Mouse (Mus musculus): Measurements from ENCODE around the gene 4933424G06Rik. TPM values are rescaled to one million over a fixed set of nuclear protein-coding genes. Genes with fewer than 3 reads are reported as not detected.

The 4933424G06Rik gene
- polyA plus RNA-seq, 1 experiment = 53.7 TPM

DNA sequence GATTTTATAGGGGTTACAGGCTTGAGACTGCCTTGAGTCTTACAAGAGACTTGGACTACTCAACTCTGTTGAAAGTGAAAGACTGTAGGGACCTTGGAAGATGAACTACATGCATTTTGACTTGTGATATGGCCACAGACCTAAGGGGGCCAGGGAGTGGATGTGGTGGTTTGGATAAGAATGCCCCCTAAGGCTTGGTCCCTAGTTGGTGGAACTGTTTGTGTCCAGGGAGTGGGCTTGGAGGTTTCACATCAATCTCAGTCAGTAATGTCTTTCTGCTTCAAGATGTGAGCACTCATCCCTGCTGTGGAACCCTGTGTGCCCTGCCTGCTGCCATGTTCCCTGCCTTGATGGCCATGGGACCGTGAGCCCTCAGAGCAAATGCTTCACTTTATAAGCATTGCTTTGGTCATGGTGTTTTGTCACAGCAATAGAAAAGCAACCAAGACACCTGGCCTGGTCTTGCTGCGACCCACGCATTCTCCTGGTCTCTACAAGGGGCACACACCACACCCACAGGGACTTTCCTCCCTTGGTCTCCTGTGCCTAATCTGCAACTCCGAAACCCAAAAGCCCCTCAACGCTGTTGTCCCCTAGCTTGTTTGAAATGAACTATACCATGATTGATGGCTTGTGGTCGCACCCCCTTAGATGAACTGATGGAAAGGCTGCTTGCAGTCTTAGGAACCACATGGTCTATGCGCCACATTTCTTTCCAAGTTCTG, 96.4 kb downstream of the 4933424G06Rik start:
- H3K27me3 ChIP-seq (ENCODE audit: control insufficient read depth, insufficient read depth, low read length) = no peaks in the 10 kb centered on the region
- no peak overlapping the region for H3K4me3 ChIP-seq (ENCODE audit: control insufficient read depth, low read depth, low read length)
- H3K27ac ChIP-seq (ENCODE audit: control insufficient read depth, insufficient read depth, low read depth, low read length) = no peak overlapping the region
- H3K4me1 ChIP-seq (ENCODE audit: control insufficient read depth, insufficient read depth, low read length) = no peaks in the 10 kb centered on the region
- peaks cover 8% of the 10 kb centered on the region for H3K36me3 ChIP-seq (ENCODE audit: control insufficient read depth, insufficient read depth, low read length)
- TF ChIP-seq POLR2A (IDR thresholded peaks at IDR 0.05; ENCODE audit: control insufficient read depth, low read depth, low read length) (no peak), CTCF (IDR thresholded peaks at IDR 0.05; ENCODE audit: control insufficient read depth, insufficient read depth, insufficient replicate concordance, low read depth, low read length) (no peak)

DNA sequence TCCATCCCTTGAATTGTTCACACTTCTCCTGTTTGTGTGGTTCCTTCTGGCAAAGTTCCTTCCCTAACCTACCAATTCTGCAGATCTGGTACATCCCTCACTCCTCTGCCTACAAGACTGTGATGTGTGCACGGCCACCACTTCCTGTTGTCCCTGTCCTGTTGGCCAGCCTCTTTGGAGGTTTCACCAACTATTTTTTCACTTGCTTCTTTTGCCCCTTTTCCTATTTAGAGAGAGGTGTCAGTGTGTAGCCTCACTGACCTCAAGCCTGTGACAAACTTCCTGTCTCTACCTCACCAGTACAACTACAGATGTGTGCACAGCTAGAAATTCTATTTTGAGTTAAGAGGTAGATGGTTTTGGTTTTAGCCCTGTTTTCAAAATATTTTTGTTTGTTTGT, 97.1 kb downstream of the 4933424G06Rik start:
- Histone ChIP-seq H3K4me1 (ENCODE audit: control insufficient read depth, insufficient read depth, low read length) (no peaks in the 10 kb centered on the region), H3K27me3 (ENCODE audit: control insufficient read depth, insufficient read depth, low read length) (no peaks in the 10 kb centered on the region), H3K4me3 (ENCODE audit: control insufficient read depth, low read depth, low read length) (no peak overlapping the region), H3K27ac (ENCODE audit: control insufficient read depth, insufficient read depth, low read depth, low read length) (no peak overlapping the region), H3K36me3 (ENCODE audit: control insufficient read depth, insufficient read depth, low read length) (peaks cover 7% of the 10 kb centered on the region)
- TF ChIP-seq CTCF (IDR thresholded peaks at IDR 0.05; ENCODE audit: control insufficient read depth, insufficient read depth, insufficient replicate concordance, low read depth, low read length) (no peak), POLR2A (IDR thresholded peaks at IDR 0.05; ENCODE audit: control insufficient read depth, low read depth, low read length) (no peak)

Other genes with a start within 250 kb of the 4933424G06Rik start
- 14.1 and 14.6 TPM in 2 replicates for gene Cnnm4, start 238.5 kb upstream of the 4933424G06Rik start, polyA plus RNA-seq (2012; rRNA removed)
- 5.6 and 5.9 TPM in 2 replicates for gene Cnnm3, start 198.3 kb upstream of the 4933424G06Rik start, polyA plus RNA-seq (2012; rRNA removed)
- gene Ankrd23, start 173.3 kb upstream of the 4933424G06Rik start, polyA plus RNA-seq (2012; rRNA removed) = 11.0 and 11.5 TPM in 2 replicates
- gene Gm42417, start 170.7 kb upstream of the 4933424G06Rik start, polyA plus RNA-seq (2012; rRNA removed) = 0.05 and 0.08 TPM in 2 replicates
- gene Ankrd39, start 162.7 kb upstream of the 4933424G06Rik start, polyA plus RNA-seq (2012; rRNA removed) = 13.7 and 17.0 TPM in 2 replicates
- 14.6 and 15.8 TPM in 2 replicates for gene Sema4c, start 151.8 kb upstream of the 4933424G06Rik start, polyA plus RNA-seq (2012; rRNA removed)
- gene Fam178b, start 27.0 kb upstream of the 4933424G06Rik start, polyA plus RNA-seq (2012; rRNA removed) = 409 and 410 TPM in 2 replicates
- 313 and 378 TPM in 2 replicates for gene Cox5b, start 18.7 kb upstream of the 4933424G06Rik start, polyA plus RNA-seq (2012; rRNA removed)
- 42.7 and 44.5 TPM in 2 replicates for gene Actr1b, start 4.3 kb downstream of the 4933424G06Rik start, polyA plus RNA-seq (2012; rRNA removed)
- 2.6 and 3.5 TPM in 2 replicates for gene Zap70, start 51.6 kb downstream of the 4933424G06Rik start, polyA plus RNA-seq (2012; rRNA removed)
- 16.9 and 18.8 TPM in 2 replicates for gene Tmem131, start 233.5 kb downstream of the 4933424G06Rik start, polyA plus RNA-seq (2012; rRNA removed)